Mouse (Mus musculus) embryonic facial prominence, embryonic 12.5 days (tissue): ENCODE results near the gene Prss33. TPM values are rescaled to one million over a fixed set of nuclear protein-coding genes. Genes with fewer than 3 reads are reported as not detected.

ENCODE experiments used
- ATAC-seq: fragments of 200-750 bp; cut with Nextera tagmentation; 2 replicates; pipeline ENCODE4 v1.8.0; 2017; ENCODE audit not compliant: insufficient number of reproducible peaks, insufficient read depth, low FRiP score, low TSS enrichment
- H3K27ac ChIP-seq: fragments of 300-500 bp; sonication (generic); 2 replicates; pipeline ENCODE4 v1.5.1; 2016; ENCODE audit warnings: mild to moderate bottlenecking
- H3K27me3 ChIP-seq: fragments of 300-500 bp; sonication (generic); 2 replicates; pipeline ENCODE4 v1.6.1; 2016; ENCODE audit warnings: mild to moderate bottlenecking, moderate library complexity
- H3K36me3 ChIP-seq: fragments of 300-500 bp; sonication (generic); 2 replicates; pipeline ENCODE4 v1.6.1; 2016; ENCODE audit warnings: mild to moderate bottlenecking
- H3K4me1 ChIP-seq: fragments of 300-500 bp; sonication (generic); 2 replicates; pipeline ENCODE4 v1.6.1; 2016
- H3K4me2 ChIP-seq: fragments of 300-500 bp; sonication (generic); replicated peaks from 2 replicates; pipeline ENCODE4 v1.6.1; 2016; ENCODE audit warnings: mild to moderate bottlenecking, moderate library complexity
- H3K4me3 ChIP-seq: fragments of 300-500 bp; sonication (generic); 2 replicates; pipeline ENCODE4 v1.5.1; 2016; ENCODE audit warnings: mild to moderate bottlenecking
- H3K9ac ChIP-seq: fragments of 300-500 bp; sonication (generic); 2 replicates; pipeline ENCODE4 v1.6.1; 2016; ENCODE audit warnings: mild to moderate bottlenecking, moderate library complexity
- H3K9me3 ChIP-seq: fragments of 300-500 bp; sonication (generic); 2 replicates; pipeline ENCODE4 v1.6.1; 2016; ENCODE audit warnings: mild to moderate bottlenecking, moderate library complexity
- WGBS: fragments of 180-500 bp; shearing (Covaris S2); methylation state at CpG from one replicate; pipeline ENCODE4 v1.1.7; 2016; 5-methylcytosine and 5-hydroxymethylcytosine counted together
- polyA plus RNA-seq: library from polyadenylated mRNA; unstranded; fragments of >200 nt; fragmentation: Nextera tagmentation; extraction: Ambion mirVana; gene quantifications from 2 replicates; pipeline ENCODE4 v1.2.1, GENCODE M21; 2016

Prss33 gene
- polyA plus RNA-seq, 1 experiment from 2014 or later = 0.46 TPM

DNA sequence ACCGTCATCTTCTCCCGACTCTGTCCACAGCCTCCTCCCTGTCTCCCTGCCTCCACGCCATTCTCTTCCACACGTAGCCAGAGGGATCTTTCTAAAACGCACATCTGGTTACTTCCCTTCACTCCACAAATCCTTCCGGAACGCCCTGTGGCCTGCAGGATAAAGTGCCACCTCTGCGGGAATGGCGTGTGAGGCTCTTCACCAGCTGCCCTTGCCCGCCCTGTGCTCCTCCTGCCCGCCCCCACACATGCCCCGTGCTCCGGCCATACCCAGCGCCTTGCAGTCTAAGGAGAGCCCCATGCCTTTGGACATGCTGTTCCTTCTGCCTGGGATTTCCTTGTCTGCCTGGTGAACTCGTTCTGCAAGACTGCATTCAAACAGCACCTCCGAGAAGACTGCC is 12.8 kb downstream of the Prss33 start:
- Histone ChIP-seq H3K9me3 (peaks cover 15% of the 10 kb centered on the region; the same call in 1 of the 2 replicates), H3K36me3 (peaks cover 86% of the 10 kb centered on the region), H3K9ac (no peak overlapping the region), H3K4me3 (no peak overlapping the region), H3K27me3 (no peaks in the 10 kb centered on the region), H3K4me2 (no peak overlapping the region), H3K27ac (no peak overlapping the region), H3K4me1 (peaks cover 10% of the 10 kb centered on the region; the same call in 1 of the 2 replicates)
- 84% methylated on average over 16 of the region's 16 CpGs for WGBS
- peak; percentile 12; the same call in 1 of the 2 replicates for ATAC-seq

DNA sequence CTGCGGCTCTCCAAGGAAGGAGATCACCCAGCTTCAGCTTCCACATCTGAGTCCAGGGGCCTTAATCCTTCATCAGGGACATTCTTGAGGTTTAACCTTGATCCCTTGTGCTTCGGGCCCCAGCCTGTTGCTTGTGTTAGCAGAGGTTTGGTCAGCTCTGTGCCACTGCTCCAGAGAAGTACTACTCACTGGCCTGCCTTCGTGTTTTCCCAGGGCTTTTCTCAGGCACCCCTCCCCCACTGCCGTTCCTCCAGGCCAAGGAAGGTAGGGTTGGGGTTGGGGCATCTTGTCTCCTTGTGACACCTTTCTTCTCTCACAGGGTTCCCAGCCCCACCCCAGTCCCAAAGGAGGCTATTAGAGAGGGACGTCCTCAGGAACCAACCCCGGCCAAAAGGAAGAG is 13.8 kb downstream of the Prss33 start:
- Histone ChIP-seq H3K27ac (no peak overlapping the region), H3K27me3 (no peaks in the 10 kb centered on the region), H3K36me3 (peaks cover 95% of the 10 kb centered on the region), H3K9ac (no peak overlapping the region), H3K4me2 (no peak overlapping the region), H3K4me1 (peaks cover 1% of the 10 kb centered on the region; the same call in 1 of the 2 replicates), H3K4me3 (no peak overlapping the region), H3K9me3 (peaks cover 20% of the 10 kb centered on the region; the same call in 1 of the 2 replicates)
- ATAC-seq = no peak
- WGBS = 70% methylated on average over 5 of the region's 6 CpGs

DNA sequence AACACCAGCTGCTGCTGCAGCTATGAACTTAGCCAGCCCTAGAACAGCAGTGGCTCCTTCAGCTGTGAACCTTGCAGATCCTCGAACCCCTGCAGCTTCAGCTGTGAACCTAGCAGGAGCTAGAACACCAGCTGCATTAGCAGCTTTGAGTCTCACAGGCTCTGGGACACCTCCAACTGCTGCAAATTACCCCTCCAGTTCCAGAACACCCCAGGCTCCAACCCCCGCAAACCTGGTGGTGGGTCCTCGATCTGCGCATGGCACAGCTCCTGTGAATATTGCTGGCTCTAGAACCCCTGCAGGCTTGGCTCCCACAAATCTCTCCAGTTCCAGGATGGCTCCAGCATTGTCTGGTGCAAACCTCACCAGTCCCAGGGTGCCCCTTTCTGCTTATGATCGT is 15.1 kb downstream of the Prss33 start:
- Histone ChIP-seq H3K4me1 (no peaks in the 10 kb centered on the region), H3K4me2 (no peak overlapping the region), H3K9me3 (peaks cover 22% of the 10 kb centered on the region; the same call in 1 of the 2 replicates), H3K9ac (no peak overlapping the region), H3K27ac (no peak overlapping the region), H3K27me3 (no peaks in the 10 kb centered on the region), H3K36me3 (peaks cover 98% of the 10 kb centered on the region), H3K4me3 (no peak overlapping the region)
- 96% methylated on average over 5 of the region's 5 CpGs for WGBS
- ATAC-seq = no peak

DNA sequence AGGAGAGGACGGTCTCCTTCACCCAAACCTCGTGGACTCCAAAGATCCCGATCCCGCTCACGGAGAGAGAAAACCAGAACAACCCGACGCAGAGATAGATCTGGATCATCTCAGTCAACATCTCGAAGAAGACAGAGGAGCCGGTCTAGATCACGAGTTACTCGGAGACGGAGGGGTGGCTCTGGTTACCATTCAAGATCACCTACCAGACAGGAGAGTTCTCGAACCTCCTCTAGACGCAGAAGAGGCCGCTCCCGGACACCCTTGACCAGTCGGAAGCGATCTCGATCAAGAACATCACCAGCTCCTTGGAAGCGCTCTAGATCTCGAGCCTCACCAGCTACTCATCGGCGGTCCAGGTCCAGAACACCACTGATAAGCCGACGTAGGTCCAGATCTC is 16.6 kb downstream of the Prss33 start:
- 98% methylated on average over 25 of the region's 25 CpGs for WGBS
- Histone ChIP-seq H3K9me3 (peaks cover 29% of the 10 kb centered on the region; the same call in 1 of the 2 replicates), H3K4me1 (no peaks in the 10 kb centered on the region), H3K4me2 (no peak overlapping the region), H3K36me3 (peaks cover 98% of the 10 kb centered on the region), H3K27ac (no peak overlapping the region), H3K4me3 (no peak overlapping the region), H3K27me3 (no peaks in the 10 kb centered on the region), H3K9ac (no peak overlapping the region)
- ATAC-seq = no peak

DNA sequence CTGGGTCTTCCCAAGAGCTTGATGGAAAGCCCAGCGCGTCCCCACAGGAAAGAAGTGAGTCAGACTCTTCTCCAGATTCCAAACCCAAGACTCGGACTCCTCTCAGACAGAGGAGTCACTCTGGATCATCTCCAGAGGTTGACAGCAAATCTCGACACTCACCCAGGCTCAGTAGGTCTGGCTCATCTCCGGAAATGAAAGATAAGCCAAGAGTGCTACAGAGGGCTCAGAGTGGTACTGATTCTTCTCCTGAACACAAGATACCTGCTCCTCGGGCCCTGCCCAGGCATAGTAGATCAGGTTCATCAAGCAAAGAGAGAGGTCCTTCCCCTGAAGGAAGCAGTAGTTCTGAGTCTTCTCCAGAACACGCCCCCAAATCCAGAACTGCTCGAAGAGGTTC is 17.3 kb downstream of the Prss33 start:
- peaks cover 99% of the 10 kb centered on the region for H3K36me3 ChIP-seq
- no peaks in the 10 kb centered on the region for H3K27me3 ChIP-seq
- H3K4me1 ChIP-seq = no peaks in the 10 kb centered on the region
- peaks cover 29% of the 10 kb centered on the region; the same call in 1 of the 2 replicates for H3K9me3 ChIP-seq
- no peak overlapping the region for H3K27ac ChIP-seq
- WGBS = 96% methylated on average over 8 of the region's 8 CpGs
- no peak for ATAC-seq
- H3K9ac ChIP-seq = no peak overlapping the region
- no peak overlapping the region for H3K4me2 ChIP-seq
- H3K4me3 ChIP-seq = no peak overlapping the region

DNA sequence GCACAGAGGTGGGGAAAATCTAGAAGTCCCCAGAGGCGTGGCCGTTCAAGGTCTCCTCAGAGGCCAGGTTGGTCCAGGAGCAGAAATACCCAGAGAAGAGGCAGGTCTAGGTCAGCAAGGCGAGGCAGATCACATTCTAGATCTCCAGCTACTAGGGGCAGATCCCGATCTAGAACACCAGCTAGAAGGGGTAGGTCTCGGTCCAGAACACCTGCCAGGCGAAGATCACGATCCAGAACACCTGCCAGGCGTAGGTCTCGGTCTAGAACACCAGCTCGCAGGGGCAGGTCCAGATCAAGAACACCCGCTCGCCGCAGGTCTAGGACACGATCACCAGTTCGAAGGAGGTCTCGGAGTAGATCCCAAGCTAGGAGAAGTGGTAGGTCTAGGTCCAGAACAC is 20.2 kb downstream of the Prss33 start:
- Histone ChIP-seq H3K4me3 (no peak overlapping the region), H3K9ac (no peak overlapping the region), H3K36me3 (peaks cover 95% of the 10 kb centered on the region), H3K27me3 (no peaks in the 10 kb centered on the region), H3K4me1 (no peaks in the 10 kb centered on the region), H3K4me2 (no peak overlapping the region), H3K27ac (no peak overlapping the region), H3K9me3 (peaks cover 29% of the 10 kb centered on the region; the same call in 1 of the 2 replicates)
- 96% methylated on average over 16 of the region's 16 CpGs for WGBS
- ATAC-seq = no peak

DNA sequence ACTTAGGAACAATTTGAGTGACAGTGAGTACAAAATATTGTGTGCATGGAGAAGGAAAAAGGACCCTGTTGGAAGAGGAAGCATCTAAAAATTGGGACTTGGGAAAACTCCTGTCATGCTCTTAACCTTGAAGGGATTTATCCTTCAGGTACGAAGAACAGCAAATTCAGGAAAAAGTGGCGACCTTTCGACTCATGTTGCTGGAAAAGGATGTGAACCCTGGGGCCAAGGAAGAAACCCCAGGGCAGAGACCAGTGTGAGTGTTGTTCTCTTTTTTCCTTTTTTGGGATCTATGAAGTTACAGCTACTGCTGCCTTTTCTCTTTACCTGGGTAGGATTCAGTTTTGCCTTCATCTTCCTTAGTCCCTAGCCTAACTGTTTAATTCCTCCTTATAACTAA is 27.9 kb downstream of the Prss33 start:
- Histone ChIP-seq H3K9ac (no peak overlapping the region), H3K4me2 (no peak overlapping the region), H3K27ac (no peak overlapping the region), H3K27me3 (no peaks in the 10 kb centered on the region), H3K36me3 (peaks cover 59% of the 10 kb centered on the region), H3K4me1 (peaks cover 23% of the 10 kb centered on the region), H3K9me3 (no peaks in the 10 kb centered on the region), H3K4me3 (no peak overlapping the region)
- WGBS = 86% methylated on average over 3 of the region's 3 CpGs
- no peak for ATAC-seq

DNA sequence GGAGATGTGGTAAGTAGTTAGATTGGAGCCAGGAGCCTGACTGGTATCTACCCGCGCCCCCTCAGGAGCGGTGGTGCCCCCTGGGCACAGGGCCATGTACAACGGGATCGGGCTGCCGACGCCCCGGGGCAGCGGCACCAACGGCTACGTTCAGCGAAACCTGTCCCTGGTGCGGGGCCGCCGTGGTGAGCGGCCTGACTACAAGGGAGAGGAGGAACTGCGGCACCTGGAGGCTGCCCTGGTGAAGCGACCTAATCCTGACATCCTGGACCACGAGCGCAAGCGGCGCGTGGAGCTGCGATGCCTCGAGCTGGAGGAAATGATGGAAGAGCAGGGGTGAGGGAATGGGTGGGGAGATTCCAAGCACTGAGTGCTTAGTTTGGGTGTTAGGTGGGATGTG is 29.0 kb downstream of the Prss33 start:
- peaks cover 23% of the 10 kb centered on the region for H3K4me1 ChIP-seq
- no peaks in the 10 kb centered on the region for H3K9me3 ChIP-seq
- 63% methylated on average over 25 of the region's 25 CpGs for WGBS
- H3K36me3 ChIP-seq = peaks cover 51% of the 10 kb centered on the region
- no peak overlapping the region for H3K4me3 ChIP-seq
- H3K27ac ChIP-seq = peak overlapping the region; percentile 42; the same call in 1 of the 2 replicates
- ATAC-seq = no peak
- H3K9ac ChIP-seq = no peak overlapping the region; the same call in 1 of the 2 replicates
- H3K27me3 ChIP-seq = no peaks in the 10 kb centered on the region
- H3K4me2 ChIP-seq = peak overlapping the region; percentile 27

DNA sequence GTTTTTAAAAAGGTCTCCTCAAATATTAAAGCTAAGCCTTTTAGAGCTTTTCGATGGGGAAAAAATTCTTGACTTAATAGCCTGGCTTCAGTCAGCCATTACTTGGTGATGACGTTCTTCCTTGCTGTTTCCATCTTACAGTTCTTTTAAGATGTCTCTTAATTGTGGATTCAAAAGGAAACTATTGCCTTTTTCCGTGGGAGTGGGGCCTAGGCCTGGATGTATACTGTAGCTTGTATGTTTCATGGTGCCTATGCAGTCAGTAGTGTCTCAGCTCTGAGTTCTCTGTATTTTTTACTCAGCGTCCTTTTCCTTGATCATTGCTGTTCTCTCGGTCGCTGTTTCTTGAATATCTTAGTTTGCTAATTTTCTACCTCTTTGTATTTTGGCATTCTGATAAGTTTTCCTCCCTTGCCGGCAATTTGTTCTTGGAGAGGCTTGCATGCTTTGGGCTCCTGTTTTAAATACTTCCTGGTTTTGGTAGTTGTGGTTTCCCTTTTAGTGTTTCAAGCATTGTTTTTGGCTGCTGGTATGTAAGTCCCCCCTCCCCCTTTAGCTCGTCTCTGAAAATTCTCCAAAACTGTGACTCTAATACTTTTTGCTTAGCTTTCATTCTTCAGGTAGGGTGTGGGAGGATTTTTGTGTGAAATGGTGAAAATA is 31.3 kb downstream of the Prss33 start:
- Histone ChIP-seq H3K4me1 (peaks cover 23% of the 10 kb centered on the region), H3K27me3 (no peaks in the 10 kb centered on the region), H3K9me3 (no peaks in the 10 kb centered on the region), H3K36me3 (peaks cover 28% of the 10 kb centered on the region), H3K27ac (no peak overlapping the region), H3K9ac (peak overlapping the region; percentile 98), H3K4me2 (peak overlapping the region; percentile 70), H3K4me3 (peak overlapping the region; percentile 99)
- 9% methylated on average over 8 of the region's 8 CpGs for WGBS
- no peak for ATAC-seq

DNA sequence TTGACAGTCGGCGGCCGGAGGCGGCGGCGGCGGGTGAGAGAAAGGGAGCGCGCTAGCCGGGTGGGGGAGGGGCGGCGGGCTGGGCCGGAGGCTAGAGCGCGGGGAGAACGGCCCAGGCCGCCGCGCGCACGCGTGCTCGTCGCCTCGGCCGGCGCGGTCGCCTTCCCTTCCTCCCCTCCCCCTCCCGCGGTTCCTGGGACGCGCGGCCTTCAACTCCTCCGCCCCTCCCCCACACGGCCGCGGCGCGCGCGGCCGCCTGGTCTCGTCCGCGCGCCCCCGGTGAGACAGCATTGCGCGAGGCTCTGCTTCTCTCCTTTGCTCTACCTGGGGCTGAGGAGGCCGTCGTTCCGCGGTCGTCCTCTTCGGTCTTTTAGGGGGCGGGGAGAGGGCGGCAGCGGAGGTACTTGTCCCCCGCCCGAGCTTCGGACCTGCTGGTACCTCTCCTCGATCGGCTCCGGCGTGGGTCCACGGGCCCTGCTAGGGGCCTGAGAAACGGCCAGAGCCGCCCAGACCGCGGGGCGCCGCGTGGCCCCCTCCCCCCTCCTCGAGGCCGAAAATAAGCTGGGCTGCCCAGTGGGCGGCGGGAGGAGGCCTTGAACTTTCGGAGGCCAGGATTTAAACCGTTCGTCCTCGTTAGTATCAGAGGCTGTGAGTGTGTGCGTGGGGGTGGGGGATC is 32.4 kb downstream of the Prss33 start:
- peak; percentile 48; the same call in 1 of the 2 replicates for ATAC-seq
- H3K4me1 ChIP-seq = peaks cover 23% of the 10 kb centered on the region
- H3K9me3 ChIP-seq = no peaks in the 10 kb centered on the region
- H3K4me2 ChIP-seq = peak overlapping the region; percentile 70
- peak overlapping the region; percentile 99 for H3K4me3 ChIP-seq
- H3K36me3 ChIP-seq = peaks cover 17% of the 10 kb centered on the region
- peak overlapping the region; percentile 97 for H3K27ac ChIP-seq
- no peaks in the 10 kb centered on the region for H3K27me3 ChIP-seq
- under 1% methylated on average over 56 of the region's 83 CpGs for WGBS
- peak overlapping the region; percentile 98 for H3K9ac ChIP-seq

DNA sequence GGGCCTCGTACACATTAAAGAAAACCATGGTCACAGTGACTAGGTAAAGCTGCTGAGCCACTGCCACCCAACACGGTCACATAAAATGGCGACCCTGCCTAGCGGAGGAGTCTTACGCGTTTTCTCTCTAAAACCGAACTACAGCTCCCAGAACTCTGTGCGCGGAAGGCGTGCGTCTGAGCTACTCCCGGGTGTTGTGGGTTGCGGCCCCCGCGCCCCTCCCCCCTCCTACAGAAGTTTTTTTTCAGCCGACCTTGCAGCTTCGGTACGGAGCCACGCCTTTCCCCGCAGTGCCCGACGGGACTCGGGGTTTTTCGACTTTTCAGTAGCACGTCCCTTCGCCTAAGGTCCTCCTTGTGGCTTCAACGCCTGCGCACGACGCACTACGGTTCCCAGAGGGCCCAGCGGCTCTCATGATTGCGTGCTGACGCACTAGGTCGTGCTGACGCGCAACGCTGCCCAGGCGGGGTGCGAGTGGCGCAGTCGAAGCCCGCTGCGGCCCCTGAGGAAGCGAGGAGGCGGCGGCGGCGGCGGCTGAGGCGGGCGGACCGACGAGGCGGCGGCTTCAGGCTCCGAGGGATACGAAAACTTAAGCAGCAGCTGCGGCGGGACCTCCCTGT is 33.0 kb downstream of the Prss33 start:
- H3K36me3 ChIP-seq = peaks cover 11% of the 10 kb centered on the region
- H3K27ac ChIP-seq = peak overlapping the region; percentile 97
- peak; percentile 99 for ATAC-seq
- peak overlapping the region; percentile 99 for H3K4me3 ChIP-seq
- H3K4me1 ChIP-seq = peaks cover 23% of the 10 kb centered on the region
- peak overlapping the region; percentile 70 for H3K4me2 ChIP-seq
- no peaks in the 10 kb centered on the region for H3K27me3 ChIP-seq
- under 1% methylated on average over 58 of the region's 60 CpGs for WGBS
- peak overlapping the region; percentile 98 for H3K9ac ChIP-seq
- no peaks in the 10 kb centered on the region for H3K9me3 ChIP-seq

DNA sequence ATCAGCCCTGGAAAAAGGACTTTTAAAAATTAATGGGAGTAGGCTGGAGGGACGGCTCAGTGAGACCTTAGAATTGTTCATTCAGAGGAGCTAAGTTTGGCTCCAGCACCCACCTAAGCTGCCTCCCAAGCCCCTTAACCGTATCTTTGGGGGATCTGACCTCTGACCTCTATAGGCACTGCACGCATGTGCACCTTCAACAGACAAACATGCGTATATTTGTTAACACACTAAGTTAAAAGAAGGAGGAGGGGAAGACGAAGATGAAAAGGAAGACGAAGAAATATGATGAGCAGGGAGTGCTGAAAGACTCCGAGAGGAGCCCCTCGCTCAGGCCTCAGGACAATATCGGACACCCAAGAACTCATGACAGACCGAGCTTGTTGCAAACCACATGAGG is 34.2 kb downstream of the Prss33 start:
- Histone ChIP-seq H3K27me3 (no peaks in the 10 kb centered on the region), H3K4me1 (peaks cover 18% of the 10 kb centered on the region), H3K9ac (no peak overlapping the region), H3K4me3 (no peak overlapping the region), H3K9me3 (no peaks in the 10 kb centered on the region), H3K4me2 (no peak overlapping the region), H3K36me3 (no peaks in the 10 kb centered on the region), H3K27ac (no peak overlapping the region)
- no peak for ATAC-seq
- 87% methylated on average over 10 of the region's 10 CpGs for WGBS
